Mouse (Mus musculus) heart, embryonic 14.5 days (tissue): Measurements from ENCODE around the gene Gsta2. TPM values are rescaled to one million over a fixed set of nuclear protein-coding genes. Genes with fewer than 3 reads are reported as not detected.
"Not testable (repeated sequence)": the region's sequence is repeated elsewhere in the genome, so short reads cannot be mapped to it uniquely, and the experiment has no call there.

Source experiments
- ATAC-seq: fragments of 200-750 bp; cut with Nextera tagmentation; 2 replicates; pipeline ENCODE4 v1.8.0; 2017; ENCODE audit warnings: low read depth, moderate TSS enrichment; ENCODE audit not compliant: insufficient number of reproducible peaks, insufficient read depth, low FRiP score
- H3K27ac ChIP-seq, 2 experiments: fragments of 200-500 bp in 1 of 2; fragments of 300-500 bp in 1 of 2; sonication (generic) in 1 of 2; replicated peaks in 1 of 2; 2 replicates each; pipeline ENCODE4 v1.5.1; 2012 to 2014; ENCODE audit warnings: low read depth in 2 of 2, low read length in 2 of 2, control low read depth in 1 of 2, mild to moderate bottlenecking in 1 of 2, mixed read lengths in 1 of 2; ENCODE audit not compliant: control insufficient read depth in 1 of 2, insufficient read depth in 1 of 2
- H3K27me3 ChIP-seq: fragments of 300-500 bp; sonication (generic); 2 replicates; pipeline ENCODE4 v1.6.1; 2014; ENCODE audit warnings: mild to moderate bottlenecking, low read length, control low read depth; ENCODE audit not compliant: control insufficient read depth, insufficient read depth
- H3K36me3 ChIP-seq: fragments of 300-500 bp; sonication (generic); 2 replicates; pipeline ENCODE4 v1.6.1; 2014; ENCODE audit warnings: mild to moderate bottlenecking, control low read depth, low read length, mixed read lengths; ENCODE audit not compliant: control insufficient read depth, insufficient read depth
- H3K4me1 ChIP-seq, 2 experiments: fragments of 200-500 bp in 1 of 2; fragments of 300-500 bp in 1 of 2; sonication (generic) in 1 of 2; 2 replicates each; pipeline ENCODE4 v1.6.1; 2012 to 2014; ENCODE audit warnings: low read length in 2 of 2, control low read depth in 1 of 2, mixed read lengths in 1 of 2; ENCODE audit not compliant: control insufficient read depth in 2 of 2, insufficient read depth in 2 of 2
- H3K4me2 ChIP-seq: fragments of 300-500 bp; sonication (generic); 2 replicates; pipeline ENCODE4 v1.6.1; 2014; ENCODE audit warnings: mild to moderate bottlenecking, low read length
- H3K4me3 ChIP-seq, 2 experiments: fragments of 200-500 bp in 1 of 2; fragments of 300-500 bp in 1 of 2; sonication (generic) in 1 of 2; 2 replicates each; pipeline ENCODE4 v1.5.1; 2012 to 2014; ENCODE audit warnings: low read length in 2 of 2, mild to moderate bottlenecking in 2 of 2, control low read depth in 1 of 2, low read depth in 1 of 2, moderate library complexity in 1 of 2; ENCODE audit not compliant: control insufficient read depth in 1 of 2, insufficient read depth in 1 of 2
- H3K9ac ChIP-seq: fragments of 300-500 bp; sonication (generic); 2 replicates; pipeline ENCODE4 v1.6.1; 2014; ENCODE audit warnings: mild to moderate bottlenecking, low read length
- H3K9me3 ChIP-seq: fragments of 300-500 bp; sonication (generic); 2 replicates; pipeline ENCODE4 v1.6.1; 2016; ENCODE audit warnings: low read length, control low read depth; ENCODE audit not compliant: control insufficient read depth
- WGBS: fragments of 180-500 bp; shearing (Covaris S2); extraction: QIAGEN DNeasy Blood & Tissue Kit; methylation state at CpG from one replicate; pipeline ENCODE4 v1.1.7; 2014; 5-methylcytosine and 5-hydroxymethylcytosine counted together
- polyA plus RNA-seq: library from polyadenylated mRNA; unstranded; fragments of >200 nt; fragmentation: Nextera tagmentation; extraction: Ambion mirVana; gene quantifications from 2 replicates; pipeline ENCODE4 v1.2.1, GENCODE M21; 2014

The Gsta2 gene
- polyA plus RNA-seq, 1 experiment from 2014 or later: not detected

DNA sequence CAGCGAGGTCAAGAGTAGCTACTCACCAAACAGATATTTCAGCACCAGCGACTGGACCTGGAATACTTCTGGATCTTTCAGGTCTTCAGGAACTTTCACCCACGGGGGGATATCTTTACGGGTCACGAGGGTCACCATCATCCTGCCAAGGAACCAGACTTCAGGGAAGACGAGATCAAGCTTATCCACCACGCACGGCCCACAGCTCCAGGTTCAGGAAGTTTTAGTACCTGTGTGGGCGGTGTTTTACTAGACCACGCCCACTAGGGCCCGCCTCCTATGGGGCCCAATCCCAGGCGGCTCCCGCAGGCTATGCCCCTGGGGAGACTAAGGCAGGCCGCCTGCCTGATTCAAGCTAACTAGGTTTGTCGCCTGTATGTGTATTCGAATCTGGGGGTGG, 12.4 kb upstream of the Gsta2 start, which contains the start of gene Dppa5a:
TSS of gene Dppa5a (minus strand) at position 219 of the 400 bp plus-strand sequence.
- H3K4me2 ChIP-seq, H3K9me3 ChIP-seq, H3K27ac ChIP-seq, H3K27me3 ChIP-seq, H3K4me3 ChIP-seq, H3K36me3 ChIP-seq, H3K9ac ChIP-seq, H3K4me1 ChIP-seq, ATAC-seq: not testable (repeated sequence)
- 80% methylated on average over 16 of the region's 16 CpGs for WGBS

DNA sequence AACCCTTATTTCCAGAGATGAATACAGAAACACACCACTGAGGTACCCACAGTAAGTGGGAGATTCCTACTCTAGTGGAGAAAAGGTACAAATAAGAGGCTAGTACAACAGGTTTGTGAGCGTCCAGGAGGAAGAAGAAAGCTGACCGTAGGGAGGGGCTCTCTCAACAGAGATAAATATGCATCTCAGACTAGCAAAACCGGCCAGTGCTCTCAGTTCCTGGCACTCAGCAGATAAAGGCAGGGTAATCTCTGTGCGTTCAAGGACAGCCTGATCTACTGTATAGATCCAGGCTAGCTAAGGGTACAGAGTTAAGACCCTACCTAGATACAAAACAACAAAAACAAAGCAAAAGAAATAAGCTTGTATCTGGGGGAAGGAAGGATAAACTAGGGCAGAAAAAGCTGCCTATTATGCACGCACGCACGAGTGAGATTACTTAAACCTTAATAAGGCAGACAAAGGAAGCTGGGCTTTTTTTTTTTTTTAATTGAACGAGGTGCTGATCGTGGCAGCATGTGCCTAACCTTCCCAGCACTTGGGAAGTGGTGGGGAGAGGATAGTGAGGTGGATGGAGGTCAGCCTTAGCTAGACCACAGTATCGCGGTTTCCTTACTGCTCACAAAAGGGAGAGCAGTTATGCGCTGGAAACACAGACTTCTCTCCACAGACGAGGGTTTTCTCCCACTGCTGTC, 10.4 kb upstream of the Gsta2 start:
- Histone ChIP-seq H3K36me3 (no peaks in the 10 kb centered on the region), H3K27ac (no peak overlapping the region), H3K27me3 (no peaks in the 10 kb centered on the region), H3K4me3 (no peak overlapping the region), H3K9me3 (no peaks in the 10 kb centered on the region), H3K4me1 (no peaks in the 10 kb centered on the region), H3K4me2 (no peak overlapping the region), H3K9ac (no peak overlapping the region)
- 60% methylated on average over 13 of the region's 13 CpGs for WGBS
- ATAC-seq: no peak

DNA sequence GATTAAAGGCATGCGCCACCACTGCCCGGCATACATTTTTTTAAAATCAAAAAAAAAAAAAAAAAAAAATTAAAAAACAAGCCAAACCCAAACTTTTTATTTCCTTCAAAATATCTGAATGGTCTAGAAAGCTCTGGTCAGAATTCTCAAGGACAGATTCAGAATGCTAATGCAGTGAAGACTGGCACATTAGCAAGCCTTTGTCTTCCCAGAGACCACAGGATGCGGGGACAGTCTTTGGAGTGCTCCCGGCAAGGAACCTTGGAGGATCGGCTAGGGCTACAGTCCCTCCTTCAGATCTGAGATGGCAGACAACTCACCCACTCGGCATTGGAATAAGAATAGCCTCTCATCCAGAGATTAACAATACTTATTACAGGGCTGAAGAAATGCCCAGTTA, 9.1 kb upstream of the Gsta2 start:
- 87% methylated on average over 6 of the region's 6 CpGs for WGBS

DNA sequence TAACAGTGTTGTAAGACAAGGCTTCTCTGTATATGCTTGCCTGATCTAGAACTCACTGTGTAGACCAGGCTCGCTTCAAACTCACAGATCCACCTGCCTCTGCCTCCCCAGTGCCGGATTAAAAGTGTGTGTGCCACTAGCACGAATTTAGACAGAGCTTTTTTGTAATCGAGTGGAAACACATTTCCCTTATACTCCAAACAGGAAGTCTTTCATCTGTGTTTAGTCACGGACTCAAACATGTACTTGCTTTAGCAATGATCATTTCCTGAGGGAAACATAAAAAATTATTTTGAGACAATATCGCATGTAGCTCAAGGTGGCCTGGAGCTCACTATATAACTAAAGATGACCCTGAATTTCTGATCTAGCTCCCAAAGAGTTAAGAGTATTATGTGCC, 7.8 kb upstream of the Gsta2 start:
- no peaks in the 10 kb centered on the region for H3K9me3 ChIP-seq
- H3K4me2 ChIP-seq: no peak overlapping the region
- WGBS: 60% methylated on average over 6 of the region's 6 CpGs
- no peak overlapping the region for H3K9ac ChIP-seq
- H3K27ac ChIP-seq: no peak overlapping the region
- no peaks in the 10 kb centered on the region for H3K36me3 ChIP-seq
- no peak overlapping the region for H3K4me3 ChIP-seq
- no peaks in the 10 kb centered on the region for H3K27me3 ChIP-seq
- no peaks in the 10 kb centered on the region for H3K4me1 ChIP-seq
- no peak for ATAC-seq

More for the DNA sequence above, 9.1 kb upstream of the Gsta2 start:
- Histone ChIP-seq H3K4me2 (no peak overlapping the region), H3K9me3 (no peaks in the 10 kb centered on the region), H3K4me3 (no peak overlapping the region), H3K27ac (no peak overlapping the region), H3K27me3 (no peaks in the 10 kb centered on the region), H3K36me3 (no peaks in the 10 kb centered on the region), H3K4me1 (no peaks in the 10 kb centered on the region), H3K9ac (no peak overlapping the region)
- ATAC-seq: no peak

GRCm38 (mm10) chr9:78360484-78360872, 4.9 kb upstream of the Gsta2 start:
- WGBS: 51% methylated on average over 2 of the region's 2 CpGs
- H3K4me1 ChIP-seq: no peaks in the 10 kb centered on the region
- no peak for ATAC-seq
- no peak overlapping the region for H3K27ac ChIP-seq
- no peak overlapping the region for H3K9ac ChIP-seq
- no peaks in the 10 kb centered on the region for H3K36me3 ChIP-seq
- H3K27me3 ChIP-seq: no peaks in the 10 kb centered on the region
- no peak overlapping the region for H3K4me2 ChIP-seq
- H3K9me3 ChIP-seq: no peaks in the 10 kb centered on the region
- no peak overlapping the region for H3K4me3 ChIP-seq

DNA sequence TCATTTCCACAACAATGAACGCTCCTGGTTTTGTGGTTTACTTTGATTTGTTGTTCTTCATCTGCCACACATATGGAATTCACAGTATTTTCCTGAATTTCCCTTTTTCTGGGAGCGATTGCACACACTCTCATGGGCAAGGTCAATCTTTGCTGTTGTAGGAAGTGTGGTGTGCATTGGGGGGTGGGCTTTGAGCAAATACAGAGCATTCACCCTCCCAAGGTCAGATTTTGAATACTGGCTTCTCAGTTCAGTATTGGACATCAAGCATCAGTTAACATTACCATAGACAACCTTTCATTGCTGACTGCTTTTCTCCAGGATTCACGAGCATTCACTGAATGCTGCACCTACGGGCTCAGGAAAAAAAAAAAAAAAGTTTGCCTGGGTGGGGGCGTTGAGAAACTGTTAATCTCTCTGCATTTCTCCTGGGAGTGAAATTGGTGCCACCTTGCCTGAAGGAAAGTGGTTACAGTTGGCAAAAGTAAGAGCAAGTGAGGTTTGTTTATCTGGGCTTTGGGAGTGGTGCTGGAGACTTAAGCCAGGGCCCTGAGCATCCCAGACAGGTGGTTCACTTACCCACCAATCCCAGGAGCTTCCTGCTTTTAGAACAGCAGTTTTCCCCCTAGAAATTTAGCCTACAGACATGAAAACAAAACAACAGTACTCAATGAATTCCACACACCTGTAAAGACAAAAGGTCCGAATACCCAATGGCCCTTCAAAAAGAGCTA, 4.3 kb upstream of the Gsta2 start:
- Histone ChIP-seq H3K36me3 (no peaks in the 10 kb centered on the region), H3K27ac (no peak overlapping the region), H3K27me3 (no peaks in the 10 kb centered on the region), H3K4me3 (no peak overlapping the region), H3K4me2 (no peak overlapping the region), H3K4me1 (no peaks in the 10 kb centered on the region), H3K9ac (no peak overlapping the region), H3K9me3 (no peaks in the 10 kb centered on the region)
- no peak for ATAC-seq
- WGBS: 82% methylated on average over 6 of the region's 6 CpGs

- Histone ChIP-seq H3K27ac (no peak overlapping the region), H3K9me3 (no peaks in the 10 kb centered on the region), H3K27me3 (no peaks in the 10 kb centered on the region), H3K36me3 (no peaks in the 10 kb centered on the region), H3K9ac (no peak overlapping the region), H3K4me1 (no peaks in the 10 kb centered on the region), H3K4me3 (no peak overlapping the region), H3K4me2 (no peak overlapping the region)
- WGBS: 12% methylated on average over 9 of the region's 9 CpGs
- no peak for ATAC-seq
These were observed 2.5 kb upstream of the Gsta2 start for GRCm38 (mm10) chr9:78358053-78358452.
